Mouse (Mus musculus) neural tube, embryonic 14.5 days (tissue): Measurements from ENCODE around the gene Styxl1. TPM values are rescaled to one million over a fixed set of nuclear protein-coding genes. Genes with fewer than 3 reads are reported as not detected.

Experiments
- ATAC-seq: fragments of 200-750 bp; cut with Nextera tagmentation; 2 replicates; pipeline ENCODE4 v1.8.0; 2017; ENCODE audit warnings: low read depth, mild to moderate bottlenecking, moderate TSS enrichment, moderate library complexity
- H3K27ac ChIP-seq: fragments of 300-500 bp; sonication (generic); 2 replicates; pipeline ENCODE4 v1.5.1; 2014; ENCODE audit warnings: low read depth, mild to moderate bottlenecking, control low read depth, low read length, moderate library complexity, mixed read lengths
- H3K27me3 ChIP-seq: fragments of 300-500 bp; sonication (generic); 2 replicates; pipeline ENCODE4 v1.6.1; 2014; ENCODE audit warnings: low read length; ENCODE audit not compliant: control insufficient read depth, insufficient read depth
- H3K36me3 ChIP-seq: fragments of 300-500 bp; sonication (generic); 2 replicates; pipeline ENCODE4 v1.6.1; 2014; ENCODE audit warnings: low read length, mixed read lengths; ENCODE audit not compliant: control insufficient read depth, insufficient read depth
- H3K4me1 ChIP-seq: fragments of 300-500 bp; sonication (generic); 2 replicates; pipeline ENCODE4 v1.6.1; 2014; ENCODE audit warnings: low read length; ENCODE audit not compliant: control insufficient read depth, insufficient read depth
- H3K4me2 ChIP-seq: fragments of 300-500 bp; sonication (generic); 2 replicates; pipeline ENCODE4 v1.6.1; 2014; ENCODE audit warnings: mild to moderate bottlenecking, low read depth, low read length, control low read depth
- H3K4me3 ChIP-seq: fragments of 300-500 bp; sonication (generic); 2 replicates; pipeline ENCODE4 v1.5.1; 2014; ENCODE audit warnings: low read depth, low read length, control low read depth, mixed read lengths
- H3K9ac ChIP-seq: fragments of 300-500 bp; sonication (generic); replicated peaks from 2 replicates; pipeline ENCODE4 v1.6.1; 2014; ENCODE audit warnings: low read depth, mild to moderate bottlenecking, control low read depth, low read length, mixed read lengths
- H3K9me3 ChIP-seq: fragments of 300-500 bp; sonication (generic); 2 replicates; pipeline ENCODE4 v1.6.1; 2016; ENCODE audit warnings: low read length; ENCODE audit not compliant: control insufficient read depth
- WGBS: fragments of 180-500 bp; shearing (Covaris S2); extraction: QIAGEN DNeasy Blood & Tissue Kit; methylation state at CpG from one replicate; pipeline ENCODE4 v1.1.7; 2014; 5-methylcytosine and 5-hydroxymethylcytosine counted together
- polyA plus RNA-seq: library from polyadenylated mRNA; unstranded; fragments of >200 nt; fragmentation: Nextera tagmentation; extraction: Ambion mirVana; gene quantifications from 2 replicates; pipeline ENCODE4 v1.2.1, GENCODE M21; 2014

The Styxl1 gene
- polyA plus RNA-seq, 1 experiment from 2014 or later = 0.76 TPM

DNA sequence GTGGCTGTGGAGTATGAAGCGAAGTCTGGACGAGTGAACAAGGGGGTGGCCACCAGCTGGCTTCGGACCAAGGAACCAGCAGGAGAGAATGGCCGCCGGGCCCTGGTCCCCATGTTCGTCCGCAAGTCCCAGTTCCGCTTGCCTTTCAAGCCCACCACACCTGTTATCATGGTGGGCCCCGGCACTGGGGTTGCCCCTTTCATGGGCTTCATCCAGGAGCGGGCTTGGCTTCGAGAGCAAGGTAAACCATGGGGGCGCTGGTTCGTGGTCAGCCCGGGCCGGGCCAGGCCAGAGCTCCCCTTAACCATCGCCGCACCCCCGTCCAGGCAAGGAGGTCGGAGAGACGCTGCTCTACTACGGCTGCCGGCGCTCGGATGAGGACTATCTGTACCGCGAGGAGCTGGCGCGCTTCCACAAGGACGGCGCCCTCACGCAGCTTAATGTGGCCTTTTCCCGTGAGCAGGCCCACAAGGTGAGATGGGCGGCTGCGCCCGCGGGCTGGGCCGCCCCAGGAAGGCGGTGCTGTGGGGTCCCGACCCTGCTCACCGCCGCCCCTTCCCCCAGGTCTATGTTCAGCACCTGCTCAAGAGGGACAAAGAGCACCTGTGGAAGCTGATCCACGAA is 44.0 kb downstream of the Styxl1 start:
- 95% methylated on average over 40 of the region's 42 CpGs for WGBS
- Histone ChIP-seq H3K27ac (no peak overlapping the region), H3K27me3 (no peaks in the 10 kb centered on the region), H3K4me2 (no peak overlapping the region), H3K9me3 (no peaks in the 10 kb centered on the region), H3K4me1 (no peaks in the 10 kb centered on the region), H3K4me3 (no peak overlapping the region), H3K36me3 (peaks cover 73% of the 10 kb centered on the region), H3K9ac (no peak overlapping the region)
- ATAC-seq = no peak

- no peak overlapping the region for H3K4me3 ChIP-seq
- no peaks in the 10 kb centered on the region for H3K9me3 ChIP-seq
- no peak overlapping the region for H3K27ac ChIP-seq
- peaks cover 75% of the 10 kb centered on the region for H3K36me3 ChIP-seq
- WGBS = 92% methylated on average over 4 of the region's 4 CpGs
- no peak overlapping the region for H3K4me2 ChIP-seq
- H3K27me3 ChIP-seq = no peaks in the 10 kb centered on the region
- no peaks in the 10 kb centered on the region for H3K4me1 ChIP-seq
- ATAC-seq = no peak
- no peak overlapping the region for H3K9ac ChIP-seq
These were observed 45.1 kb downstream of the Styxl1 start for GRCm38 (mm10) chr5:135733071-135733470.

DNA sequence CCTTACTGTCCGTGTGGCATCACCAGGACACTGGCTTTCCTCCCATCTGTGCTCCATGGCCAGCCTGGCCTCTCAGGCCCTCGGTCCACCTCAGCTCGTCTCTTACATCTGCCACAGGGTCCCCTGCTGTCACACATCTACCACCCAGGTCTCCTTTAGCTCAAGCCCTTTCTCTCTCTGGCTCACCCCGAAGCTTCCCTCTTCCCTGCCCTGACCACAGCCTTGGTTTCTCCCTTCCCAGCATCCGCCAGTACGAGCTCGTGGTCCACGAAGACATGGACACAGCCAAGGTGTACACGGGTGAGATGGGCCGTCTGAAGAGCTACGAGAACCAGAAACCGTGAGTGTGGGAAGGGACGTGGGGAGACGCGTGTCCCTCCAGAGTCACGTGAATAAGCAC is 46.9 kb downstream of the Styxl1 start:
- H3K27me3 ChIP-seq = no peaks in the 10 kb centered on the region
- H3K9ac ChIP-seq = no peak overlapping the region
- WGBS = 94% methylated on average over 16 of the region's 16 CpGs
- H3K36me3 ChIP-seq = peaks cover 65% of the 10 kb centered on the region
- no peak overlapping the region for H3K27ac ChIP-seq
- no peak for ATAC-seq
- no peaks in the 10 kb centered on the region for H3K9me3 ChIP-seq
- H3K4me2 ChIP-seq = no peak overlapping the region
- no peak overlapping the region for H3K4me3 ChIP-seq
- peaks cover 12% of the 10 kb centered on the region for H3K4me1 ChIP-seq

GRCm38 (mm10) chr5:135730916-135731315 is 47.3 kb downstream of the Styxl1 start:
- peaks cover 16% of the 10 kb centered on the region for H3K4me1 ChIP-seq
- no peak for ATAC-seq
- no peak overlapping the region for H3K4me2 ChIP-seq
- peaks cover 64% of the 10 kb centered on the region for H3K36me3 ChIP-seq
- H3K27ac ChIP-seq = no peak overlapping the region
- no peak overlapping the region for H3K9ac ChIP-seq
- no peaks in the 10 kb centered on the region for H3K9me3 ChIP-seq
- no peaks in the 10 kb centered on the region for H3K27me3 ChIP-seq
- no peak overlapping the region for H3K4me3 ChIP-seq
- 92% methylated on average over 10 of the region's 10 CpGs for WGBS

DNA sequence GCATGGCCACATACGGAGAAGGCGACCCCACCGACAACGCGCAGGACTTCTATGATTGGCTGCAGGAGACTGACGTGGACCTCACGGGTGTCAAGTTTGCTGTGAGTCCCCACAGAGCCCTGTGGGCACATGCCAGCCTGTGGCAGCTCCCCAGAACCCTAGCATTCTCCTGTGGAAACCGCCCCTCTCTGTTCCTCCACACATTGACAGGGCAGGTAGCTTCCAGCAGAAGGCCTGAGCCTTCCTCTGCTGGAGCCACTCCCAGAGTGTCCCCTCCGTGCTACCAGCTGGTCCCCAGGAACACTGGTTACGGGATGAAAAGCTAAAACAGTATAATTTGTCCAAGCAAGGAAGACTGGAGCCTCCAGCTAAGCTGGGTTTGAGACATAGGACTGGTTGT is 47.9 kb downstream of the Styxl1 start:
- no peak for ATAC-seq
- Histone ChIP-seq H3K4me2 (no peak overlapping the region), H3K4me1 (peaks cover 22% of the 10 kb centered on the region), H3K27ac (no peak overlapping the region), H3K36me3 (peaks cover 60% of the 10 kb centered on the region), H3K4me3 (no peak overlapping the region), H3K9me3 (no peaks in the 10 kb centered on the region), H3K27me3 (no peaks in the 10 kb centered on the region), H3K9ac (no peak overlapping the region)
- WGBS = 92% methylated on average over 10 of the region's 10 CpGs

DNA sequence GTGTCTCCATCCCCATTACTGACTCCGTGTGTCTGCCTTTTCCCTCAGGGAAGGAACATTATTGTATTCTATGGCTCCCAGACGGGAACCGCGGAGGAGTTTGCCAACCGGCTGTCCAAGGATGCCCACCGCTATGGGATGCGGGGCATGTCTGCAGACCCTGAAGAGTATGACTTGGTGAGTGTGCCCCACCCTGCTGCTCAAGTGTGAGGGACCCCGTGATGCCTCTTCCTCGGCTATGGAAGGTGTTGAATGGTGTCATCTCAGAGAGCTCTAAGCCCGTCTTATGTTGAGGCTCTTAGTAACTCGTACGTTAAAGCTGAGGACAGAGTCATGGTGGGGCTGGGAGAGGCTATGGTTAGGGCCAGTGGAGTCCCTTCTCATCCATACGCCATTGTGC is 48.8 kb downstream of the Styxl1 start:
- H3K4me1 ChIP-seq = peaks cover 31% of the 10 kb centered on the region
- ATAC-seq = no peak
- no peaks in the 10 kb centered on the region for H3K27me3 ChIP-seq
- H3K9me3 ChIP-seq = no peaks in the 10 kb centered on the region
- H3K4me2 ChIP-seq = no peak overlapping the region
- H3K9ac ChIP-seq = no peak overlapping the region
- H3K4me3 ChIP-seq = no peak overlapping the region
- peaks cover 51% of the 10 kb centered on the region for H3K36me3 ChIP-seq
- no peak overlapping the region for H3K27ac ChIP-seq
- WGBS = 86% methylated on average over 13 of the region's 13 CpGs

DNA sequence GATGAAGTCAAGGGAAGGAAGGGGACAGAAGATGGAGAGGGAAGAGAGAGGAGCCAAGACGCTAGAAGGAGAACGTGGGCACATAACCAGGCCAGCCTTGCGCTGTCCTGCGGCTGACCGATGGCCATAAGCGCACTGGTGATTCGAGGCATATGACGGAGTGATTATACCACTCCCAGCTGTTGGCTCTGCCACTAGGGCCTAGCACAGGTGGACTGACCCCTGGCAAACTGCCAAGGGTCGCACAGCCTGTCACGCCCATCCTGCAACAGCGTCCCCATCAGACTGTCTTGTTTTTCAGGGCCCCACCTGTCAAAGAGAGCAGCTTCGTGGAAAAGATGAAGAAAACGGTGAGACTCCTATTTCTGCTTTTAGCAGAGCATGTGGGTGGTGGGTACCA is 49.8 kb downstream of the Styxl1 start:
- no peak overlapping the region for H3K27ac ChIP-seq
- peaks cover 42% of the 10 kb centered on the region for H3K36me3 ChIP-seq
- 91% methylated on average over 13 of the region's 13 CpGs for WGBS
- no peak for ATAC-seq
- peaks cover 32% of the 10 kb centered on the region for H3K4me1 ChIP-seq
- H3K9ac ChIP-seq = no peak overlapping the region
- no peak overlapping the region for H3K4me2 ChIP-seq
- H3K27me3 ChIP-seq = no peaks in the 10 kb centered on the region
- H3K4me3 ChIP-seq = no peak overlapping the region
- no peaks in the 10 kb centered on the region for H3K9me3 ChIP-seq

GRCm38 (mm10) chr5:135727871-135728270 is 50.3 kb downstream of the Styxl1 start:
- Histone ChIP-seq H3K36me3 (peaks cover 37% of the 10 kb centered on the region), H3K27ac (no peak overlapping the region), H3K9ac (no peak overlapping the region), H3K9me3 (no peaks in the 10 kb centered on the region), H3K4me2 (no peak overlapping the region), H3K4me3 (no peak overlapping the region), H3K27me3 (no peaks in the 10 kb centered on the region), H3K4me1 (peaks cover 32% of the 10 kb centered on the region)
- 94% methylated on average over 9 of the region's 9 CpGs for WGBS
- ATAC-seq = no peak

DNA sequence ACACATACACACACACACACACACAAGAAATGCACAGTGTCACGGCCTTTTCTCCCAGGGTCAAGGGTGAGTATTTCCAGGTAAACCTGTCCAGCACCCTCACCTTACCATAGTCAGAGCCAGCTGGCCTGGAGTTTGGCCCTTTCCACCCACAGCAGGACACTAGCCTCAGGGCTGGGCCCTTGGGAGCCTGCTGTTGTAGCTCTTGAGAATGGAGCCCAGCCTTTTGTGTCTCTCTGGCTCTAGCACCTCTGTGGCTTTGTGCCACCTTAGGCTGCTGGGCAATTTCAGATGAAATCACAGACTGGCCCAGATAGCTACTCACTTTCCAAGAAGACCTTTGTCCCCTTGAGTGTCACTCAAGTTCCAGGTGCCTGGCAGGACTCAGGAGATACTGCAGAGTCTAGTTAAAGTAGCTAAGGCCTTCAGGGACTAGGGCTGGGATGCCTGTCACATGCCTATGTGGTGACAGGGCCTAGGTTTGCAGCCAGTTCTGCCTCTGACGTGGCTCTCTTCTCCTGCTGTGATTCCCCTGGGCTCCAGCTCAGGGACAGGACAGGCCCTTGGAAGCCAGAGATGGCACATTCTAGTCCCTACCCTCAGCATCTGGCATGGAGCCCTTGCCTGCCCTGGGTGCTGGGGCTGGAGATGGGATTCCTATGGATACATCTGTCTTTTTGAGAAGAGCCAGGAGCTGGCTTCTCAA is 51.4 kb downstream of the Styxl1 start:
- Histone ChIP-seq H3K4me2 (peak overlapping the region; percentile 49; the same call in 1 of the 2 replicates), H3K27ac (peak overlapping the region; percentile 91; the same call in 1 of the 2 replicates), H3K4me1 (peaks cover 32% of the 10 kb centered on the region), H3K36me3 (peaks cover 32% of the 10 kb centered on the region), H3K4me3 (no peak overlapping the region), H3K9ac (no peak overlapping the region), H3K9me3 (no peaks in the 10 kb centered on the region), H3K27me3 (no peaks in the 10 kb centered on the region)
- WGBS = 65% methylated on average over 2 of the region's 2 CpGs
- ATAC-seq = no peak
